Mouse (Mus musculus): ENCODE measurements around the gene Rell1. TPM values are rescaled to one million over a fixed set of nuclear protein-coding genes. Genes with fewer than 3 reads are reported as not detected.
"Not testable (repeated sequence)": the region's sequence is repeated elsewhere in the genome, so short reads cannot be mapped to it uniquely, and the experiment has no call there.

Gene Rell1
- polyA plus RNA-seq, 1 experiment from 2014 or later = 9.4 TPM

- ATAC-seq (replicated peaks; ENCODE audit: extremely low read depth, insufficient read depth, low FRiP score) = no peak
Measured at GRCm38 (mm10) chr5:63916457-63917139, 52.1 kb downstream of the Rell1 start.

GRCm38 (mm10) chr5:63914896-63915295, 53.8 kb downstream of the Rell1 start:
- H3K9me3 ChIP-seq (replicated peaks; ENCODE audit: control insufficient read depth, low read length) = no peaks in the 10 kb centered on the region
- H3K36me3 ChIP-seq (ENCODE audit: control insufficient read depth, insufficient read depth) = no peaks in the 10 kb centered on the region
- ATAC-seq (replicated peaks; ENCODE audit: extremely low read depth, insufficient read depth, low FRiP score) = no peak
- H3K4me2 ChIP-seq (ENCODE audit: low read depth, low read length) = no peak overlapping the region
- H3K4me1 ChIP-seq (ENCODE audit: control insufficient read depth, insufficient read depth, low read length) = no peaks in the 10 kb centered on the region
- H3K27me3 ChIP-seq (ENCODE audit: control insufficient read depth, insufficient read depth, low read length) = no peaks in the 10 kb centered on the region
- no peak overlapping the region for H3K4me3 ChIP-seq (ENCODE audit: low read length)
- 47% methylated on average over 1 of the region's 1 CpGs for whole genome bisulfite sequencing
- no peak overlapping the region for H3K27ac ChIP-seq (ENCODE audit: low read length)
- no peak overlapping the region for H3K9ac ChIP-seq (ENCODE audit: low read length)

More at GRCm38 (mm10) chr5:63916457-63917139, 52.1 kb downstream of the Rell1 start:
- H3K9ac ChIP-seq (ENCODE audit: low read length) = no peak overlapping the region
- no peak overlapping the region for H3K27ac ChIP-seq (ENCODE audit: low read length)
- no peaks in the 10 kb centered on the region for H3K27me3 ChIP-seq (ENCODE audit: control insufficient read depth, insufficient read depth, low read length)
- H3K4me1 ChIP-seq (ENCODE audit: control insufficient read depth, insufficient read depth, low read length) = no peaks in the 10 kb centered on the region
- H3K9me3 ChIP-seq (replicated peaks; ENCODE audit: control insufficient read depth, low read length) = no peaks in the 10 kb centered on the region
- H3K4me3 ChIP-seq (ENCODE audit: low read length) = no peak overlapping the region
- H3K36me3 ChIP-seq (ENCODE audit: control insufficient read depth, insufficient read depth) = no peaks in the 10 kb centered on the region
- WGBS = 87% methylated on average over 10 of the region's 10 CpGs
- H3K4me2 ChIP-seq (ENCODE audit: low read depth, low read length) = no peak overlapping the region

- Histone ChIP-seq H3K4me1 (ENCODE audit: control insufficient read depth, insufficient read depth, low read length) (no peaks in the 10 kb centered on the region; the same call in 1 of the 2 replicates), H3K9ac (ENCODE audit: low read length) (no peak overlapping the region), H3K27me3 (ENCODE audit: control insufficient read depth, insufficient read depth, low read length) (peaks cover 21% of the 10 kb centered on the region), H3K4me2 (ENCODE audit: low read depth, low read length) (no peak overlapping the region), H3K4me3 (ENCODE audit: low read length) (no peak overlapping the region), H3K9me3 (replicated peaks; ENCODE audit: control insufficient read depth, low read length) (no peaks in the 10 kb centered on the region), H3K27ac (ENCODE audit: low read length) (no peak overlapping the region), H3K36me3 (ENCODE audit: control insufficient read depth, insufficient read depth) (no peaks in the 10 kb centered on the region)
- no peak for ATAC-seq (replicated peaks; ENCODE audit: extremely low read depth, insufficient read depth, low FRiP score)
- 78% methylated on average over 10 of the region's 10 CpGs for WGBS
Measured at GRCm38 (mm10) chr5:63910171-63910960, 58.3 kb downstream of the Rell1 start.

GRCm38 (mm10) chr5:63907513-63907912, 61.2 kb downstream of the Rell1 start:
- H3K4me2 ChIP-seq (ENCODE audit: low read depth, low read length) = no peak overlapping the region
- WGBS = 55% methylated on average over 4 of the region's 4 CpGs
- H3K9me3 ChIP-seq (replicated peaks; ENCODE audit: control insufficient read depth, low read length) = no peaks in the 10 kb centered on the region
- no peak for ATAC-seq (replicated peaks; ENCODE audit: extremely low read depth, insufficient read depth, low FRiP score)
- no peaks in the 10 kb centered on the region for H3K36me3 ChIP-seq (ENCODE audit: control insufficient read depth, insufficient read depth)
- H3K9ac ChIP-seq (ENCODE audit: low read length) = no peak overlapping the region
- peaks cover 25% of the 10 kb centered on the region for H3K27me3 ChIP-seq (ENCODE audit: control insufficient read depth, insufficient read depth, low read length)
- no peak overlapping the region for H3K4me3 ChIP-seq (ENCODE audit: low read length)
- no peak overlapping the region for H3K27ac ChIP-seq (ENCODE audit: low read length)
- H3K4me1 ChIP-seq (ENCODE audit: control insufficient read depth, insufficient read depth, low read length) = no peaks in the 10 kb centered on the region; the same call in 1 of the 2 replicates

GRCm38 (mm10) chr5:63906149-63907093, 62.3 kb downstream of the Rell1 start:
- no peak overlapping the region for H3K27ac ChIP-seq (ENCODE audit: low read length)
- peaks cover 25% of the 10 kb centered on the region for H3K27me3 ChIP-seq (ENCODE audit: control insufficient read depth, insufficient read depth, low read length)
- H3K4me1 ChIP-seq (ENCODE audit: control insufficient read depth, insufficient read depth, low read length) = no peaks in the 10 kb centered on the region; the same call in 1 of the 2 replicates
- H3K9ac ChIP-seq (ENCODE audit: low read length) = no peak overlapping the region
- H3K4me3 ChIP-seq (ENCODE audit: low read length) = no peak overlapping the region
- no peaks in the 10 kb centered on the region for H3K9me3 ChIP-seq (replicated peaks; ENCODE audit: control insufficient read depth, low read length)
- ATAC-seq (replicated peaks; ENCODE audit: extremely low read depth, insufficient read depth, low FRiP score) = no peak; the same call in 1 of the 2 replicates
- WGBS = 40% methylated on average over 13 of the region's 13 CpGs
- no peak overlapping the region for H3K4me2 ChIP-seq (ENCODE audit: low read depth, low read length)
- H3K36me3 ChIP-seq (ENCODE audit: control insufficient read depth, insufficient read depth) = no peaks in the 10 kb centered on the region

GRCm38 (mm10) chr5:63903329-63903728, 65.4 kb downstream of the Rell1 start:
- Histone ChIP-seq H3K9ac (ENCODE audit: low read length) (no peak overlapping the region), H3K9me3 (replicated peaks; ENCODE audit: control insufficient read depth, low read length) (no peaks in the 10 kb centered on the region), H3K4me2 (ENCODE audit: low read depth, low read length) (no peak overlapping the region), H3K36me3 (ENCODE audit: control insufficient read depth, insufficient read depth) (no peaks in the 10 kb centered on the region), H3K27ac (ENCODE audit: low read length) (no peak overlapping the region), H3K4me3 (ENCODE audit: low read length) (no peak overlapping the region), H3K27me3 (ENCODE audit: control insufficient read depth, insufficient read depth, low read length) (peaks cover 25% of the 10 kb centered on the region), H3K4me1 (ENCODE audit: control insufficient read depth, insufficient read depth, low read length) (no peaks in the 10 kb centered on the region; the same call in 1 of the 2 replicates)
- WGBS = 62% methylated on average over 3 of the region's 3 CpGs
- no peak for ATAC-seq (replicated peaks; ENCODE audit: extremely low read depth, insufficient read depth, low FRiP score)

GRCm38 (mm10) chr5:63897820-63898110, 70.9 kb downstream of the Rell1 start:
- H3K27ac ChIP-seq (ENCODE audit: low read length) = no peak overlapping the region
- H3K9me3 ChIP-seq (replicated peaks; ENCODE audit: control insufficient read depth, low read length) = no peaks in the 10 kb centered on the region
- H3K27me3 ChIP-seq (ENCODE audit: control insufficient read depth, insufficient read depth, low read length) = no peaks in the 10 kb centered on the region; the same call in 1 of the 2 replicates
- H3K4me2 ChIP-seq (ENCODE audit: low read depth, low read length) = no peak overlapping the region
- ATAC-seq (replicated peaks; ENCODE audit: extremely low read depth, insufficient read depth, low FRiP score) = no peak
- no peaks in the 10 kb centered on the region for H3K36me3 ChIP-seq (ENCODE audit: control insufficient read depth, insufficient read depth)
- H3K4me1 ChIP-seq (ENCODE audit: control insufficient read depth, insufficient read depth, low read length) = no peaks in the 10 kb centered on the region
- 75% methylated on average over 3 of the region's 3 CpGs for WGBS
- H3K9ac ChIP-seq (ENCODE audit: low read length) = no peak overlapping the region
- no peak overlapping the region for H3K4me3 ChIP-seq (ENCODE audit: low read length)

GRCm38 (mm10) chr5:63897001-63897819, 71.5 kb downstream of the Rell1 start:
- not testable (repeated sequence) for H3K4me2 ChIP-seq (ENCODE audit: low read depth, low read length)

More at GRCm38 (mm10) chr5:63897001-63897819, 71.5 kb downstream of the Rell1 start:
- not testable (repeated sequence) for H3K36me3 ChIP-seq (ENCODE audit: control insufficient read depth, insufficient read depth); ATAC-seq (replicated peaks; ENCODE audit: extremely low read depth, insufficient read depth, low FRiP score); H3K27me3 ChIP-seq (ENCODE audit: control insufficient read depth, insufficient read depth, low read length); H3K4me3 ChIP-seq (ENCODE audit: low read length); H3K9me3 ChIP-seq (replicated peaks; ENCODE audit: control insufficient read depth, low read length); H3K9ac ChIP-seq (ENCODE audit: low read length); H3K27ac ChIP-seq (ENCODE audit: low read length); H3K4me1 ChIP-seq (ENCODE audit: control insufficient read depth, insufficient read depth, low read length)
- WGBS = 72% methylated on average over 5 of the region's 5 CpGs
